Mouse (Mus musculus): Measurements from ENCODE around the gene Kctd5. TPM values are rescaled to one million over a fixed set of nuclear protein-coding genes. Genes with fewer than 3 reads are reported as not detected.
"Not testable (repeated sequence)": the region's sequence is repeated elsewhere in the genome, so short reads cannot be mapped to it uniquely, and the experiment has no call there.

The Kctd5 gene
- polyA plus RNA-seq (2014; fragmentation: Nextera tagmentation; extraction: Ambion mirVana) = 87.6 and 94.5 TPM in 2 replicates

DNA sequence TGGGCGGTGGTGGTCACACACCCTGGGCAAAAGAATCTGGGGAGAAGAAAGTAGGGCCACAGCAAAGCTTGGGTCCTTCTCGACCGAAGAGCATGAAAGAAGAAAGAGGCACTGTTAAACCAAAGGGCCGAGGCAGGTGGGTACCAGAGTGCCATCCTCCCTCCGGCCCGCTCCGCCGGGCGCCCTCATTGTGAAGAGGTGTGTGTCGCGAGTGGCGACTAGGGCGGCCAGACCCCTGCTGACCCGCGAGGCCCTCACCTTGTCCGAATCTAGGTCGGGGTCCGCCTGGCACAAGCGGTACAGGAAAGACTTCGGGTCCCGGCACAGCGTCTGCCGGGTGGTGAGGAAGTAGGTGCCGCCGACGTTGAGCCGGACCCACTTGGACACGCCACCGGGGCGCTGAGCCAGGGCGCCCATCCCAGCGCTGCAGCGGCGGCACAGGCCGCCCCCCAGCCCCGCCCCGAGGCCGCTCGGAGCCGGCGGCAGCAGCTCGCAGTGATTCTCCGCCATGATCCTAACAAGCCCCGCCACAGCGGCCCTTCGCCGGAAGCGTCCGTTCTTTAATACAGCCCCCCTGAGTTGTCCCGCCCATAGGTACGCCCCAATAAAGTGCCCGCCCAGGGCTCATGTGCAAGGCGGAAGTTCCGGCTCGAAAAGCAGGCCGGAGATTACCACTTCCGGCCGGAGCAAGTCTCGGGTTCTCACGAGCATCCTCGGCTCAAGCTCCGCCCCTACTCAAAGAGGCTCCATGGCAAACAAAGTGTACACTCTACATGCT is at the start of gene Kctd5:
Kctd5 (minus strand) TSS at position 567 of the 778 bp plus-strand sequence.
- H3K9ac ChIP-seq (ENCODE audit: low read length) = peak within 1 kb of the TSS; percentile 87
- DNase-seq (ENCODE audit: low spot score) (peak; percentile 97), ATAC-seq (ENCODE audit: insufficient read depth, low FRiP score, low TSS enrichment) (peak; percentile 98)
- H3K4me1 ChIP-seq (ENCODE audit: control insufficient read depth, insufficient read depth, low read length) = peaks cover 6% of the 10 kb centered on the region; the same call in 1 of the 2 replicates
- WGBS = under 1% methylated on average over 46 of the region's 62 CpGs
- no peaks in the 10 kb centered on the region for H3K9me3 ChIP-seq (ENCODE audit: control insufficient read depth, low read length)
- H3K27ac ChIP-seq (ENCODE audit: low read depth, low read length) = peak within 1 kb of the TSS; percentile 49; the same call in 1 of the 2 replicates
- peak within 1 kb of the TSS; percentile 40 for H3K4me2 ChIP-seq (ENCODE audit: low read depth)
- no peaks in the 10 kb centered on the region for H3K27me3 ChIP-seq (ENCODE audit: control insufficient read depth, insufficient read depth, low read length)
- H3K36me3 ChIP-seq (ENCODE audit: control insufficient read depth, insufficient read depth, low read length) = peaks cover 3% of the 10 kb centered on the region; the same call in 1 of the 2 replicates
- H3K4me3 ChIP-seq (ENCODE audit: low read depth, low read length) = peak within 1 kb of the TSS; percentile 84

DNA sequence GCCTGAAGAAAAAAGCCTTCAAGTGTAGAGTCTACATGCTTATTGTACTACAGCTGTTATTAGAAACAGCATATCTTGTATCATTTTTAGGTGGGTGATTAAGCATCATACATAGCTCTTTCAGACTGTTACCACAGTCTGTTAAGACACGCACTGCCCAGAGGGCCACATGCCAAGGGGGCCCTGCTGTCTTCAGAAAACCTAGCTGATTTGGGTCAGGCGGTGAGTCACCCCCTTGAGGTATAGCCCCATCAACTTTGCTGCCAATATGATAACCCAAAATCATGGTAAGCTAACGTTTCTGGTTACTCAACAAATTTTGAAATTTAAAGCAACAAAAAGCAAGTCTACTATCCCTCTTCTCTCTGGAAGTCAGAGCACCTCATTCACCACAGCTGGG is 46.2 kb upstream of the Kctd5 start:
- ATAC-seq (ENCODE audit: insufficient read depth, low FRiP score, low TSS enrichment) (no peak), DNase-seq (ENCODE audit: low spot score) (no peak)
- H3K4me2 ChIP-seq (ENCODE audit: low read depth) = no peak overlapping the region
- H3K4me3 ChIP-seq (ENCODE audit: low read depth, low read length) = no peak overlapping the region
- WGBS = 90% methylated on average over 3 of the region's 3 CpGs
- H3K27me3 ChIP-seq (ENCODE audit: control insufficient read depth, insufficient read depth, low read length) = no peaks in the 10 kb centered on the region
- no peaks in the 10 kb centered on the region for H3K36me3 ChIP-seq (ENCODE audit: control insufficient read depth, insufficient read depth, low read length)
- no peaks in the 10 kb centered on the region for H3K4me1 ChIP-seq (ENCODE audit: control insufficient read depth, insufficient read depth, low read length)
- H3K9ac ChIP-seq (ENCODE audit: low read length) = no peak overlapping the region
- no peaks in the 10 kb centered on the region for H3K9me3 ChIP-seq (ENCODE audit: control insufficient read depth, low read length)
- H3K27ac ChIP-seq (ENCODE audit: low read depth, low read length) = no peak overlapping the region

DNA sequence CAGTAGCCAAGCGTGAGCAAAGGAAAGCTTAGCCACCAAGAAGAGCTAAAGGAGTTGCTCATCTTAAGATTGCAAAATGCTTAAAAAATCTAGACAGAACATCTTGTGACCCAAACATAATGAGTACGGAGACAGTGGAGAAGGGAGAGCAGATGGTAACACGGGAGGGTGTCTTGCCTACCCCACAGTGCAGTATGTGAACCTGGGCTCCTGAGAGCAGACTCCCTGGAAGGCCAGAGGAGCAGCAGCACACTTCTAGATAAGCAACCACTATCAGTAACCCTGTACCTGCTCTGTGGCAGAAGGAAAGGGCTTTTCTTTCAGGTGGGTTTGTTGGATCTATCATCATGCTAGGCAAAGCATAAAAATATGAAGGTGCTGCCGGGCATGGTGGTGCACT is 39.7 kb upstream of the Kctd5 start:
- 87% methylated on average over 4 of the region's 4 CpGs for WGBS
- Histone ChIP-seq H3K4me3 (ENCODE audit: low read depth, low read length) (no peak overlapping the region), H3K9me3 (ENCODE audit: control insufficient read depth, low read length) (no peaks in the 10 kb centered on the region), H3K36me3 (ENCODE audit: control insufficient read depth, insufficient read depth, low read length) (no peaks in the 10 kb centered on the region), H3K4me2 (ENCODE audit: low read depth) (no peak overlapping the region), H3K27me3 (ENCODE audit: control insufficient read depth, insufficient read depth, low read length) (no peaks in the 10 kb centered on the region), H3K27ac (ENCODE audit: low read depth, low read length) (no peak overlapping the region), H3K4me1 (ENCODE audit: control insufficient read depth, insufficient read depth, low read length) (no peaks in the 10 kb centered on the region), H3K9ac (ENCODE audit: low read length) (no peak overlapping the region)
- ATAC-seq (ENCODE audit: insufficient read depth, low FRiP score, low TSS enrichment) (no peak), DNase-seq (ENCODE audit: low spot score) (no peak)

DNA sequence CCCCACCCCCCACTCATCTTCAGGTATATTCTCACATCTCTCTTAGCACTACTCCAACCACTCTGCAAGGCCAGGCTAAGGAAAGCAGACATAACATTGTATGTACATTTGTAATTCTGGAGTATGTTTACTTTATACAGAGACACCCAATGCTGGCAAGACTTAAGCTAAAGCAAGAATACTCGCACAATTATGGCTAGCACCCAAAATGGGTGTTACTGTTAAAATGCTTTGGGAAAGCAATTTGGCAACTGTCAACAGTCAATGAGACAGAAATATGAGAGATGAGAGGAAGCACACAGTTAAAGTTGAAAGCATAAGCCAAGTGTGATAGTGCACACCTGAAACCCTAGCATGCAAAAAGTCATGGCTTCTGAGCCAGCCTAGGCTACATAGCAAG is 38.0 kb upstream of the Kctd5 start:
- no peaks in the 10 kb centered on the region for H3K9me3 ChIP-seq (ENCODE audit: control insufficient read depth, low read length)
- DNase-seq (ENCODE audit: low spot score) (no peak), ATAC-seq (ENCODE audit: insufficient read depth, low FRiP score, low TSS enrichment) (no peak)
- no peak overlapping the region for H3K27ac ChIP-seq (ENCODE audit: low read depth, low read length)
- no peaks in the 10 kb centered on the region for H3K36me3 ChIP-seq (ENCODE audit: control insufficient read depth, insufficient read depth, low read length)
- H3K9ac ChIP-seq (ENCODE audit: low read length) = no peak overlapping the region
- no peaks in the 10 kb centered on the region for H3K27me3 ChIP-seq (ENCODE audit: control insufficient read depth, insufficient read depth, low read length)
- no peaks in the 10 kb centered on the region for H3K4me1 ChIP-seq (ENCODE audit: control insufficient read depth, insufficient read depth, low read length)
- no peak overlapping the region for H3K4me2 ChIP-seq (ENCODE audit: low read depth)
- H3K4me3 ChIP-seq (ENCODE audit: low read depth, low read length) = no peak overlapping the region
- WGBS = 95% methylated on average over 1 of the region's 1 CpGs

DNA sequence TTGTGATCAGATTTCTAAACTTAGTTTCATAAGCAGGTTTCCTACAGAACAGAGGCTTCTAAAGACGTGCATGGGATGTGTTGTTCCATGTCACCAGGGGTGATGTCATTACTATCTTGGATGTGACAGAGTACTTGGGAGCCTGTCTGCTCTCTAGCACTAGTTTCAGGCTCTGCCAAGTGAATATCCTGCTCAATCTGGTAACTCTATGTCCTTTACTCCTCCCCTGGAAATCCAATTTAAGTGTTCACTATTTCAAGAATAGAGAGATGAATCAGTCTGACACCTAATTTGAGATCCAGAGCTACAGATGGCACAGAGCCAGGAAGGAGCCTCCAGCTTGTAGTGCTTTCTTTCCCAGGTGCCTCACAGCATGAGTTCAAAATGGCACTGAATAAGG is 35.6 kb upstream of the Kctd5 start:
- H3K9me3 ChIP-seq (ENCODE audit: control insufficient read depth, low read length) = no peaks in the 10 kb centered on the region
- no peaks in the 10 kb centered on the region for H3K27me3 ChIP-seq (ENCODE audit: control insufficient read depth, insufficient read depth, low read length)
- H3K27ac ChIP-seq (ENCODE audit: low read depth, low read length) = no peak overlapping the region
- DNase-seq (ENCODE audit: low spot score) (no peak), ATAC-seq (ENCODE audit: insufficient read depth, low FRiP score, low TSS enrichment) (no peak)
- H3K9ac ChIP-seq (ENCODE audit: low read length) = no peak overlapping the region
- no peaks in the 10 kb centered on the region for H3K4me1 ChIP-seq (ENCODE audit: control insufficient read depth, insufficient read depth, low read length)
- 91% methylated on average over 1 of the region's 1 CpGs for WGBS
- H3K4me2 ChIP-seq (ENCODE audit: low read depth) = no peak overlapping the region
- no peak overlapping the region for H3K4me3 ChIP-seq (ENCODE audit: low read depth, low read length)
- H3K36me3 ChIP-seq (ENCODE audit: control insufficient read depth, insufficient read depth, low read length) = no peaks in the 10 kb centered on the region

DNA sequence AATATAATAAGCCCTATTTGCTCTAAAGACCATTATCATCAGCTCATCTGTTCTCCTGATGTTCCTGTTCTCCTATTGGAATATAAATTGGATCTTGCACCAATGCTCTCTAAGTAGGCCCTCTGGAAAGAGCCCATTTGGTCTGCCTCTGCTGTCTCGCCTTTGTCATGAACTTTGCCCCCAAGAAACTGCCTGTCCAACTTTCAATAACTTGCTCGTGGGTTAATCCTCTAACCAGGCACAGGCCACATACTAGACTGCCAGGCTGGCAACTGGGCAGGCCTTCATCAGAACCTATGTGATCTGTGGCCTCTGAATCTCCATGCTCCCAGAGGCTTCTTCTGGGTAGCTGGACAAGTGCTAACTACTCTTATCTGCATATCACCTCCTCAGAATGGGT is 31.8 kb upstream of the Kctd5 start:
- H3K4me2 ChIP-seq (ENCODE audit: low read depth) = no peak overlapping the region
- H3K9ac ChIP-seq (ENCODE audit: low read length) = no peak overlapping the region
- no peak for DNase-seq (ENCODE audit: low spot score)
- ATAC-seq (ENCODE audit: insufficient read depth, low FRiP score, low TSS enrichment) = no peak
- no peaks in the 10 kb centered on the region for H3K36me3 ChIP-seq (ENCODE audit: control insufficient read depth, insufficient read depth, low read length)
- H3K4me3 ChIP-seq (ENCODE audit: low read depth, low read length) = no peak overlapping the region
- H3K27ac ChIP-seq (ENCODE audit: low read depth, low read length) = no peak overlapping the region
- no peaks in the 10 kb centered on the region for H3K4me1 ChIP-seq (ENCODE audit: control insufficient read depth, insufficient read depth, low read length)
- 96% methylated on average over 2 of the region's 2 CpGs for WGBS
- H3K9me3 ChIP-seq (ENCODE audit: control insufficient read depth, low read length) = no peaks in the 10 kb centered on the region
- H3K27me3 ChIP-seq (ENCODE audit: control insufficient read depth, insufficient read depth, low read length) = no peaks in the 10 kb centered on the region

DNA sequence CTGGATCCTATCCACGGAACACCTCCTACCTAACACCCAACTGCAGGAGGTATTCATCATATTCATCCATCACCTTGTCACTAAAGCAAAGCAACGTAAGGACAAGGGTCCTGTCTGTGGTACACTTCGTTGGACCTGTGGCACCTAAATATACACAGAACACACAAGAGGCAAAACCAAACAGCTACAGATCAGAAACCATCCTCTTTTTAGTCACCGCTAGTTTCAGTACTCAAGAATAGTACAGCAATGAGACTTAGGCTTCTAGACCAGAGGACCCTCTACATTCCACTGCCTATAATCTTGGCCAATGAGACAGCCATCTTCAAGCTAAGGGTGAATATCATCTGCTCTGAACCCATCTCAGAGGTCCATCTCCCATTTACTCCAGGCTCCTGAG is 25.1 kb upstream of the Kctd5 start:
- 96% methylated on average over 4 of the region's 4 CpGs for WGBS
- ATAC-seq (ENCODE audit: insufficient read depth, low FRiP score, low TSS enrichment) (no peak), DNase-seq (ENCODE audit: low spot score) (no peak)
- no peak overlapping the region for H3K4me3 ChIP-seq (ENCODE audit: low read depth, low read length)
- no peak overlapping the region for H3K27ac ChIP-seq (ENCODE audit: low read depth, low read length)
- H3K4me1 ChIP-seq (ENCODE audit: control insufficient read depth, insufficient read depth, low read length) = no peaks in the 10 kb centered on the region
- H3K9ac ChIP-seq (ENCODE audit: low read length) = no peak overlapping the region
- no peaks in the 10 kb centered on the region; the same call in 1 of the 2 replicates for H3K36me3 ChIP-seq (ENCODE audit: control insufficient read depth, insufficient read depth, low read length)
- no peaks in the 10 kb centered on the region for H3K9me3 ChIP-seq (ENCODE audit: control insufficient read depth, low read length)
- no peak overlapping the region for H3K4me2 ChIP-seq (ENCODE audit: low read depth)
- H3K27me3 ChIP-seq (ENCODE audit: control insufficient read depth, insufficient read depth, low read length) = no peaks in the 10 kb centered on the region

DNA sequence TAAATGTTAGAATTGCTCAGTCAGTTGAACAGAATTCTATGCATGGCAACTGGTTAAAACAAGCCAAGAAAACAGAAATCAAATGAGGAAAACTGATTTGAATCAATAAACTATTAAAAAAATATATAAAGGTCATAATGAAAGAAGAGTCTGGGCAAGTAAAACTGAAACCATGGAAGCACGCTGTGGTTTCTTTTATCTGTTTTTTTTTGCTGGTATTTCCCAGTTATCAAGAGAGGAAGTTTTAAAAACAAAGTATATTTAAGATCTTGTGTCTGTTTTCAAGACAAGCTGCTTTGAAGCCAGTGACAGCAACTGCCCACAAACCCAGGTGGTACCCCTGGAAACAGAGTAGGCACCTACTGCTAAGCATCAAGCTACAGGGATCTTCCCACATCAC is 17.3 kb upstream of the Kctd5 start:
- ATAC-seq (ENCODE audit: insufficient read depth, low FRiP score, low TSS enrichment) (no peak), DNase-seq (ENCODE audit: low spot score) (no peak)
- Histone ChIP-seq H3K4me2 (ENCODE audit: low read depth) (no peak overlapping the region), H3K27me3 (ENCODE audit: control insufficient read depth, insufficient read depth, low read length) (no peaks in the 10 kb centered on the region), H3K36me3 (ENCODE audit: control insufficient read depth, insufficient read depth, low read length) (peaks cover 4% of the 10 kb centered on the region; the same call in 1 of the 2 replicates), H3K4me1 (ENCODE audit: control insufficient read depth, insufficient read depth, low read length) (no peaks in the 10 kb centered on the region), H3K9ac (ENCODE audit: low read length) (no peak overlapping the region), H3K9me3 (ENCODE audit: control insufficient read depth, low read length) (no peaks in the 10 kb centered on the region), H3K4me3 (ENCODE audit: low read depth, low read length) (no peak overlapping the region), H3K27ac (ENCODE audit: low read depth, low read length) (no peak overlapping the region)
- WGBS = 100% methylated on average over 1 of the region's 1 CpGs

DNA sequence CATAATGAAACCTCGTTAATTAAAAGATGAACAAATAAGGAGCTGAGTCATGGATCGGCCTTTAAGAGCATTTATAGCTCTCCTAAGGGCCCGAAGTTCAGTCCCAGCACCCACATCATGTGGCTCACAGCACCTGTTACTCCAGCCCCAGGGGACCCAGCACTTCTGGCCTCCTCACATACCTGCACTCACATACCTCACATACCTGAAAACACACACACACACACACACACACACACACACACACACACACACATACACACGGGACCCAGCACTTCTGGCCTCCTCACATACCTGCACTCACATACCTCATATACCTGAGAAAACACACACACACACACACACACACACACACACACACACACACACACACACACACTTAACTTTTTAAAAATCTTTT is 13.1 kb upstream of the Kctd5 start:
- not testable (repeated sequence) for H3K36me3 ChIP-seq (ENCODE audit: control insufficient read depth, insufficient read depth, low read length); ATAC-seq (ENCODE audit: insufficient read depth, low FRiP score, low TSS enrichment); DNase-seq (ENCODE audit: low spot score); H3K4me1 ChIP-seq (ENCODE audit: control insufficient read depth, insufficient read depth, low read length); H3K4me2 ChIP-seq (ENCODE audit: low read depth); H3K27ac ChIP-seq (ENCODE audit: low read depth, low read length); H3K4me3 ChIP-seq (ENCODE audit: low read depth, low read length); H3K9ac ChIP-seq (ENCODE audit: low read length); H3K27me3 ChIP-seq (ENCODE audit: control insufficient read depth, insufficient read depth, low read length); H3K9me3 ChIP-seq (ENCODE audit: control insufficient read depth, low read length)
- WGBS = 92% methylated on average over 4 of the region's 4 CpGs

Data from neural tube, embryonic 11.5 days (tissue).